Mouse (Mus musculus): ENCODE measurements around the gene Nup85. TPM values are rescaled to one million over a fixed set of nuclear protein-coding genes. Genes with fewer than 3 reads are reported as not detected.
A peak's percentile ranks its signal among the peaks of the same experiment; 100 is the strongest.

The Nup85 gene
- polyA plus RNA-seq, 1 experiment from 2014 or later: 134 TPM

DNA sequence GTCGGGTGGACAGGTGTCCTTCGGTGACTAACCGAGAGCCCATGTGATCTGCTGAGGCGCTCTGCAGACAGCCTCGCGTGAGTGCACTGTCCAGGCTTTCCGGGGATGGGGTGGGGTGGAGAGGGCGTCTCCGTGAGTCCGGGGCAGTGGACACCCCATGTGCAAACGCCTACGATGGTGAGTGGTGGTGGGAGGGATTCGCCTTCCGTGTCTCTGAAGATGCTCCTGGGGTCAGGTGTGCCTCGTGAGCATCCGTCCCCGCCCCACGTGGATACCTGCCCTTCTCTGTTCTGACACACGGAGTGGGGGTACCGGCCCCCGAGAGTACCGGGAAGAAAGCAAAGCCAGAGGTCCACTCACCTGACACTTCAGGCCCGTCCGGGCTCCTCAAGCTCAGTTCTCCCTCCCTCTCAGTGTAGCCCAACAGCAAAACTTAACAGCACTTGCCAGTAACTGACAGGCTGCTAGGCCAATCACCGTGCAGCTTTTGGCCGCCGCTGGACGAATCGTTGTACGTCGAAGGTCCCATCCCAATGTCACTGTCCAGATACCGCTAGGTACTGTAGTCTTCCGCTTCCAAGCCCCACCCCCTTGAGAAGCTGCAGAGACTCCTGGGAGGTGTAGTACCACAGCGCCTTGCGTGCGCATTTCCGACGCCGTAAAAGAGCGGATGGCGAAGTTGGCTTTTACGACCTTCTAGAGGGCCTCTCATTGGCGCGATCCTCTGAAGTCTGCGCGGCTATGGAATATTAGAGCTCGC is 63.7 kb downstream of the Nup85 start, which contains the start of gene Slc25a19:
Slc25a19 (minus strand) TSS at position 591 of the 760 bp plus-strand sequence.
- H3K4me1 ChIP-seq (ENCODE audit: control insufficient read depth, insufficient read depth, low read length): peaks cover 2% of the 10 kb centered on the region
- peaks cover 2% of the 10 kb centered on the region; the same call in 1 of the 2 replicates for H3K36me3 ChIP-seq (ENCODE audit: control insufficient read depth, insufficient read depth, low read length)
- ATAC-seq: peak; percentile 99
- peak within 1 kb of the TSS; percentile 65 for H3K4me3 ChIP-seq (ENCODE audit: low read length)
- H3K9ac ChIP-seq (ENCODE audit: low read depth, low read length): peak within 1 kb of the TSS; percentile 81
- H3K27me3 ChIP-seq (replicated peaks; ENCODE audit: control insufficient read depth, insufficient read depth, low read length): no peaks in the 10 kb centered on the region
- H3K4me2 ChIP-seq (ENCODE audit: low read depth, low read length): peak within 1 kb of the TSS; percentile 71
- under 1% methylated on average over 47 of the region's 47 CpGs for WGBS
- peak within 1 kb of the TSS; percentile 67 for H3K27ac ChIP-seq (ENCODE audit: low read length)
- no peaks in the 10 kb centered on the region for H3K9me3 ChIP-seq (ENCODE audit: control insufficient read depth, low read length)

DNA sequence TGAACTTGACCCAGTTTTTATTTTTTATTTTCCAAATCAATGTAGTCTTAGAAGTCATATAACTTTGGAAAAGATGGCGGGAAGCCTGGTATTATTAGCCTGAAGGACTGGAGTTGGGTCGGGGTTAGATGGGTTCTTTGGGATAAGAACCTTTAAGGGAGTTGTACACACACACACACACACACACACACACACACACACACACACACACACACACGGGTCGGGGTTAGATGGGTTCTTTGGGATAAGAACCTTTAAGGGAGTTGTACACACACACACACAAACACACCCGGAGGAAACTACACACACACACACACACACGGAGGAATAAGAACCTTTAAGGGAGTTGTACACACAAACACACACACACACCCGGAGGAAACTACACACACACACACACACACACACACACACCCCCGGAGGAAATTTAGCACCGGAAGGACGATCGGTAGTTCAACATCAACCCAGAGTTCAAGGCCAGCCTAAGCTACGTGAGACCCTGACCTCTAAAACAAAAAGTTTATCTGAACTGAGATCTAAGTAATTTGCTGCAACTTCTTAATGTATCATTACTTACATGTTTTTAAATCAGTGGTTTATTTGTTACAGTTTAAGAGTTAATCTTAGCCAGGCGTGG is 64.3 kb downstream of the Nup85 start:
- no peaks in the 10 kb centered on the region for H3K9me3 ChIP-seq (ENCODE audit: control insufficient read depth, low read length)
- H3K4me2 ChIP-seq (ENCODE audit: low read depth, low read length): peak overlapping the region; percentile 42
- H3K36me3 ChIP-seq (ENCODE audit: control insufficient read depth, insufficient read depth, low read length): no peaks in the 10 kb centered on the region
- no peaks in the 10 kb centered on the region for H3K27me3 ChIP-seq (replicated peaks; ENCODE audit: control insufficient read depth, insufficient read depth, low read length)
- H3K27ac ChIP-seq (ENCODE audit: low read length): no peak overlapping the region
- 43% methylated on average over 13 of the region's 13 CpGs for WGBS
- ATAC-seq: no peak; the same call in 1 of the 2 replicates
- H3K4me1 ChIP-seq (ENCODE audit: control insufficient read depth, insufficient read depth, low read length): peaks cover 2% of the 10 kb centered on the region
- peak overlapping the region; percentile 65 for H3K4me3 ChIP-seq (ENCODE audit: low read length)
- peak overlapping the region; percentile 46 for H3K9ac ChIP-seq (ENCODE audit: low read depth, low read length)

DNA sequence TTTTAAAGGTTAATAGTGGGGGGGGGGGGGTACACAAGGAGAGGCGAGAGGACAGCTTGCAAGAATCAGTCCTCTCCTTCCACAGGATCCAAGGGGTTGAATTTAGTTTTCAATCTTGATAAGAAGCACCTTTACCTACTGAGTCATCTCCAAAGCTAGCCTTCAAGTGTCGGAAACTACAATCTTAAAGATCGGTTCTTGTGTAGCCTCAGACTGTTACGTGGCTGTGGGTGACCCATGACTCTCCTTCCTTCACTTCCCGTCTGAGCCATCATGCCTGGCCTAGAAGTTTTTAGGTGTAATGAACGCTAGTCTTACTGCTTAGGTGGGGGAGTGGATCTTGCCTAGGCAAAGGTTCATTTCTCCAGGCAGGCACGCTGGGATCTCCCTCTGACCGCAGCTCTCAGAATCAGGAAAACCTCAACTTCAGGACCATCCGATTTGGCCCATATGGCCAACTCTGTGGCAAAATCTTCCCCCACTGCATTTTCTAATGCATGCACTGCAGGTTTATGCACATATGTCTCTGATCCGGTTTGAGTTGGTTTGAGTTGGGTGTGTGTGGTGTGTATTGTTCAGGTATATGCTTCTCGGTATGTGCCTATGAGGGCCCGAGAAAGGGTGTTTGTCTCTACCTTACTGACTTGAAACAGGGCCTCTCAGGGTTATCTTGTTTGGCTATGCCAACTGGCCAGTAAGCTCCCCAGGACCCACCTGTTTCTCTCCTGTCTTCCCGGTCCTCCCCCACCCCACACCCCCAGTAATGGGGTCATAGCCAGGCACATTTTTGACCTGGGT is 65.7 kb downstream of the Nup85 start:
- Histone ChIP-seq H3K27me3 (replicated peaks; ENCODE audit: control insufficient read depth, insufficient read depth, low read length) (no peaks in the 10 kb centered on the region), H3K9ac (ENCODE audit: low read depth, low read length) (no peak overlapping the region), H3K9me3 (ENCODE audit: control insufficient read depth, low read length) (no peaks in the 10 kb centered on the region), H3K4me1 (ENCODE audit: control insufficient read depth, insufficient read depth, low read length) (peaks cover 2% of the 10 kb centered on the region), H3K36me3 (ENCODE audit: control insufficient read depth, insufficient read depth, low read length) (no peaks in the 10 kb centered on the region), H3K4me3 (ENCODE audit: low read length) (no peak overlapping the region), H3K4me2 (ENCODE audit: low read depth, low read length) (no peak overlapping the region), H3K27ac (ENCODE audit: low read length) (no peak overlapping the region)
- ATAC-seq: no peak
- 85% methylated on average over 13 of the region's 13 CpGs for WGBS

DNA sequence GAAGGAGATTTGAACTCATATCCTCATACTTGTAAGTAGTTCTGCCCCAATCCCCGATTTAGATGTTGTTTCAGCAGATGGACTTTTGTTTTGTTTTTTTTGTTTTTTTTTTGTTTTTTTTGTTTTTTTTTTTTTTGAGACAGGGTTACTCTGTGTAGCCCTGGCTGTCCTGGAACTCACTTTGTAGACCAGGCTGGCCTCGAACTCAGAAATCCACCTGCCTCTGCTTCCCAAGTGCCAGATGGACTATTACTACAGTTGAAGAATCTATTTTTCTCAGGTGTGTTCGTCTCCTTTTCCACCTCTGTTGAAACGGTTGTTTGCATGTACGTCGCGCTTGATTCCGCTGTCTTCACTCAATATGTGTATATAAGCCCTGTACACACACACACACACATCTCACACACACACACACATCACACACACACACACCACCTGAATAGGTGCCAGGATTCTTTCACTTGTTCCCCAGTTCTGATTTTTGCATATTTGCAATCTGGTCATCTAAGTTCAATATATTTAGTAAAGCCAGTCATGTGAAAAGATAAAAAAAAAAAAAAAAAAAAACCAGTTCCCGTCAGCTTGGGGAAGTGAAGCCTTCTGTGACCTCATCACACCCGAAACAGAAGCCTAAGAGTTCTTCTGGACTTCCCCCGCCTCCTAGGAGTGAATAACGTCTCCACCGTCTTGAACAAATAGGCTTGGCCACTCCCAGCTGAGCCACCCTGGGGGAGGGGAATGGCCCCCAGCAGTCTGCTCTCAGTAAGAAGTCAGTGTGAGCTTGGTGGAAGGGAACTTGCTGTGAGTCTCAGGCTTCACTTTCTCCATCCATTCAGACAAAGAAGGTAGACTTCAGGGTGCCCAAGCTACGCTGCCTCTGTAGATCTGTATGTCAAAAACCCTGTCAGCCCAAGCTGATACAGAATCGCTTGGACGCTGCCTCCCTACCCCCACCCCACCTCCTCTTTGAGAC is 66.6 kb downstream of the Nup85 start:
- 44% methylated on average over 16 of the region's 16 CpGs for WGBS
- Histone ChIP-seq H3K36me3 (ENCODE audit: control insufficient read depth, insufficient read depth, low read length) (no peaks in the 10 kb centered on the region), H3K4me2 (ENCODE audit: low read depth, low read length) (no peak overlapping the region), H3K4me1 (ENCODE audit: control insufficient read depth, insufficient read depth, low read length) (peaks cover 2% of the 10 kb centered on the region), H3K9me3 (ENCODE audit: control insufficient read depth, low read length) (no peaks in the 10 kb centered on the region), H3K27ac (ENCODE audit: low read length) (no peak overlapping the region; the same call in 1 of the 2 replicates), H3K27me3 (replicated peaks; ENCODE audit: control insufficient read depth, insufficient read depth, low read length) (no peaks in the 10 kb centered on the region), H3K4me3 (ENCODE audit: low read length) (no peak overlapping the region), H3K9ac (ENCODE audit: low read depth, low read length) (no peak overlapping the region)
- ATAC-seq: no peak

DNA sequence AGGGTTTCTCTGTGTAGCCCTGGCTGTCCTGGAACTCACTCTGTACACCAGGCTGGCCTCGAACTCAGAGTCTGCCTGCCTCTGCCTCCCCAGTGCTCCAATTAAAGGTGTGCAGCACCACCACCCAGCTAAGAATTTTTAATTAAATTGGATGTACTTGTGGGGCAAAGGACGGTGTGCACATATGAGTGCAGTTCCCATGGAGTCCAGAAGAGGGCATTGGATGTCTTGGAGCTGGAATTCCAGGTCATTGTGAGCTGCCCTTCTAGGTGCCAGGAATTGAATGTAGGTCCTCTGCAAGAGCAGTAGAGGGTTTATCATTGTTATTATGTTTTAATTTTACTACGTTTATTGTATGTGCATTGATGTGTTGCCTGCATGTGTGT is 67.3 kb downstream of the Nup85 start:
- Histone ChIP-seq H3K4me3 (ENCODE audit: low read length) (no peak overlapping the region), H3K9me3 (ENCODE audit: control insufficient read depth, low read length) (no peaks in the 10 kb centered on the region), H3K27ac (ENCODE audit: low read length) (no peak overlapping the region; the same call in 1 of the 2 replicates), H3K4me2 (ENCODE audit: low read depth, low read length) (no peak overlapping the region), H3K36me3 (ENCODE audit: control insufficient read depth, insufficient read depth, low read length) (no peaks in the 10 kb centered on the region), H3K27me3 (replicated peaks; ENCODE audit: control insufficient read depth, insufficient read depth, low read length) (no peaks in the 10 kb centered on the region), H3K4me1 (ENCODE audit: control insufficient read depth, insufficient read depth, low read length) (peaks cover 2% of the 10 kb centered on the region; the same call in 1 of the 2 replicates), H3K9ac (ENCODE audit: low read depth, low read length) (no peak overlapping the region)
- 30% methylated on average over 3 of the region's 3 CpGs for WGBS
- ATAC-seq: no peak

DNA sequence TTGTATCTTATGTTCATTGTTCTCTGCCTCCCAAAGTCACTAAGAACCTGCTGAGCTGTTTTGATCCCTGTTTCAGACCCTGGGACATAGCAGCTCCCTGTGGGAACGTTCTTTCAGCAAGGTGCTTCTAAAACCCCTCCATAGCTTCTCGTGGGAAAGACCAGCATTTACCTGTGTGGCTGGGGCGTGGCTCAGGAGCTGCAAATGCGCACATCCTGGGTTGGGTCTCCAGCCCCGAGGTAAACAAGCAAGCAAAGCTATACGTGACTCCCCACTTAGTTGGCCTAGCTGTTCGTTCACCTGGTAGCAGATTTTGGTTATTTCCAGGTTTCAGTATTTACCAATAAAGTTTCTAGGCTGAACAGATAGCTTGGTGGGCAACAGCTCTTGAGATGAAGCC is 68.0 kb downstream of the Nup85 start:
- H3K4me3 ChIP-seq (ENCODE audit: low read length): no peak overlapping the region
- no peak overlapping the region for H3K4me2 ChIP-seq (ENCODE audit: low read depth, low read length)
- no peak overlapping the region for H3K27ac ChIP-seq (ENCODE audit: low read length)
- no peak overlapping the region for H3K9ac ChIP-seq (ENCODE audit: low read depth, low read length)
- no peaks in the 10 kb centered on the region for H3K9me3 ChIP-seq (ENCODE audit: control insufficient read depth, low read length)
- H3K27me3 ChIP-seq (replicated peaks; ENCODE audit: control insufficient read depth, insufficient read depth, low read length): no peaks in the 10 kb centered on the region
- H3K4me1 ChIP-seq (ENCODE audit: control insufficient read depth, insufficient read depth, low read length): peaks cover under 1% of the 10 kb centered on the region; the same call in 1 of the 2 replicates
- no peak for ATAC-seq
- no peaks in the 10 kb centered on the region for H3K36me3 ChIP-seq (ENCODE audit: control insufficient read depth, insufficient read depth, low read length)
- 71% methylated on average over 7 of the region's 7 CpGs for WGBS

DNA sequence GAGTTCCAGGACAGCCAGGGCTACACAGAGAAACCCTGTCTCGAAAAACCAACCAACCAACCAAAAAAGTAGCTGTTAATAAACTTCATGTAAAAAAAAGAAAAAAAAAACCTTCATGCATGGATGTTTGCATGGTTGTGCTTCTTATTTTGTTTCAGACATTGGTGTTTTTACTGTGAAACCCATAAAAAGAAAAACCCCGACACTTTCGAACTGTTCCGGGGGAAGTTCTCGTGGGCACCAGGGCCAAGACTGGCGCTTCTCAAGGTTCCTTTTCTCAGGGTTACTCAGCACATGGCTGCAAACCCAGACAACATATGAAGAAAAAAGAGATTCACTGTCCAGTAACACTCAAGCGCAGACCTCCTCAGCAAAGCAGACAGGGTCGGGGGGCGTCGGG is 68.6 kb downstream of the Nup85 start:
- 90% methylated on average over 10 of the region's 10 CpGs for WGBS
- Histone ChIP-seq H3K36me3 (ENCODE audit: control insufficient read depth, insufficient read depth, low read length) (no peaks in the 10 kb centered on the region), H3K4me1 (ENCODE audit: control insufficient read depth, insufficient read depth, low read length) (no peaks in the 10 kb centered on the region; the same call in 1 of the 2 replicates), H3K9me3 (ENCODE audit: control insufficient read depth, low read length) (no peaks in the 10 kb centered on the region), H3K9ac (ENCODE audit: low read depth, low read length) (no peak overlapping the region), H3K4me2 (ENCODE audit: low read depth, low read length) (no peak overlapping the region), H3K27me3 (replicated peaks; ENCODE audit: control insufficient read depth, insufficient read depth, low read length) (no peaks in the 10 kb centered on the region), H3K4me3 (ENCODE audit: low read length) (no peak overlapping the region), H3K27ac (ENCODE audit: low read length) (no peak overlapping the region)
- no peak for ATAC-seq
